Mouse (Mus musculus) kidney, postnatal 4 days (tissue): ENCODE data around the gene Olfr769.
"Not testable (repeated sequence)": the region's sequence is repeated elsewhere in the genome, so short reads cannot be mapped to it uniquely, and the experiment has no call there.

Experiments used
- DNase-seq, 2 experiments: peaks; one replicate each; pipeline ENCODE4 v3.0.0; 2021; ENCODE audit warnings: mixed read lengths in 2 of 2

Olfr769 gene

DNA sequence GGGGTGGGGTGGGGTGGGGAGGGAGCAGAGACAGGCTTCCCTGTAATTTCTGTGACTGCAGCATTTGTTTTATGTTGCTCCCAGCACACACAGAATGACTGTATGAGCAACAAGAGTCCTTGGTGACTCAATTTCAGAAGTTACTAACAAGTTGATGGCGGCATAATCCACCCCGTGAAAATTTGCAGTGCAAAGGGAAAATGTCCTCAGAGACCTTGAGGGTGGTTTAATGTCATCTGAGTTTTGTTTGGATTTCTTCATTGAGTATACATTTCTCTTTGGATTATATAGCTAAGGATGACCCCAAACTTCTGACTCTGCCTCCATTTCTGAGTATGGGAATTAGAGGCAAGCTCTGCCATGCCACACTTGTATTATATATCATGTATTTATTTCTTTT, at the start of gene Olfr769:
Gene Olfr769 (minus strand): TSS at position 101 of the 400 bp plus-strand sequence.
- DNase-seq, result no peak

DNA sequence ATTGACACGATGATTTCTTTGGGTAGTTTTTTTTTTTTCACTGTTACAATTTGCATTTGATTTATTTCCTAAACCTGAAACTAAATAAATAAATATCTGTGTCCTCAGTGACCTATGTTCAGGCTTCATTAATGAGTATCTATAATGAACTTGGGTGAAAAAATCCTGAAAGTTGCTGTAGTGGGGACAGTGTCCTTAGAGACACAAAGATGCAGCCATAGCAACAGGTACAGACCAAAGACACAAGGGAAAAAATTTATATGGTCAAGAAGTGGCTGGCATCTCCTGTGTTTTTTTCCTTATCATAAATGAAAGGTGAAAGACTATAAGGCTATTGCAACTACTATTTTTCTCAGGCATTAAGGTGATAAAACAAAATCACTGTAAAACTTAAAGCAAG, 47.0 kb upstream of the Olfr769 start, which contains the start of gene Olfr771:
Gene Olfr771 (minus strand): TSS at position 101 of the 400 bp plus-strand sequence.
- no peak for DNase-seq

DNA sequence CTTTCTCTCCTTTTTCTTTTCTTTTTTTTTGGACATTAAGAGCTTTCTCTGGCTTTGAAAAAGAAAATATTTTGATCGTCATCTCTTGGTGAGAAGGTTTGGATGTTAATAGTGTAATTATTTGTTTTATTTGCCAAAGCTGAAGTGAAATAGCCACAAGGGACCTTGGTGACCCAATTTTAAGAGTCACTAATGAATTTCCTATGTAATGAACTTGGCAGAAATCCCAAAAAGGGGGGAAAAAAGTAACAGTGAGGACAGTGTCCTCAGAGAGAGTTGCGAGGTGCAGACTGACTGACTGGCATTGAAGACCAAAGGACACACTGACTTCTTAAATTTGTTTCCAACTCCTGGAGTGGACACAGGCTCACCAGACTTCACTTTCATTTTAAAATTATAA, 21.2 kb upstream of the Olfr769 start, which contains the start of gene Olfr770:
Gene Olfr770 (minus strand): TSS at position 101 of the 400 bp plus-strand sequence.
- DNase-seq, result no peak

DNA sequence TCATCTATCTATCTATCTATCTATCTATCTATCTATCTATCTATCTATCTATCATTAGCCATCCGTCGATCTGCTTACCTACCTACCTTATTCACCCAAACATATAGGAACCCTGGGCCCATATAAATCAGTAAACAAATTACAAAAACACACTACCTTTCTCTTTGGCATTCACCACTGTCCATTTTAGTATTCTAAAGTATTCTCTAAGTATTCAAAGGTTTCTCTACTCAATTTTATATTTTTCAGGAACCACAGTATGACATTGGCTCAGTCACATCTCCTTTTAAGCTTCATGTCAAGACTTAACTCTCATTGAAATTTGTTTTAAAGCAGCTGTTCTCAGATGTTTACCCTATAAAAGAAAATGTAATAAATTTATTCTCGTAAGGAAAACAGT, 2.5 kb downstream of the Olfr769 start:
- no peak for DNase-seq

DNA sequence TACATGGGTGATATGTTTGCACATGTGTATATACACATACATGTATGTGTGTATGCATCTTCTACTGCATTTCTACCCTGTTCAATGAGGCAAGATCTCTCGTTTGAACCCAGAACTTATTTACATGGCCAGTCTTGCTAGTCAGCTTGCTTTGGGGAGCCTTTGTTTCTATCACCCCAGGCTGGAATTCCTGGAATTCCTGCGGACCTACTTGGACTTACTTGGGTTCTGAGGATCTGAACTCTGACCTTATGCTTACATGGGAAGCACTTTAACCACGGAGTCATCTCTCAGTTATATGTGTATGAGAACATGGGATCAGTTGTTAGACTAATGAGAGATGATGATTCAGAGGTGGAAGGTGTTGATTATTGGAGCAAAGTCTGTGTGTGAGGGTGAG, 16.4 kb downstream of the Olfr769 start:
- no peak for DNase-seq

DNA sequence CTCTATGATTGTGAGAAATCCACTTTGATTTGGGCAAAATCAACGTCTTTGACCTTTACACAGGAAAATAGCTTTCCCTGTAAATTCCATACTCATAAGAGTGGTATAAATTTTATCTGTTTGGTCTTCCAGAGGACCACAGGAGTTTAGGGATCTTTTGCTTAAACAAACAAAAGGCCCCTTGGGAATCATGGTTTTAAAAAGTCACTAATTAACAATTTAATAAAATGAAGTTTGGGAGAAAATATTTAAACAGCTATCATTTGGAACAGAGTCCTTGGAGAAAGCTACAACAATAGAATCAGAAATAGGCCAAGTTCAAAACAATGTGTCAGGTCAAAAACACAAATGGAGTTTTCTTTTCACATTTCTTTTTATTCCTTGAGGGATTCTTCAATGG, 18.4 kb downstream of the Olfr769 start, which contains the start of gene Olfr768:
Gene Olfr768 (minus strand): TSS at position 101 of the 400 bp plus-strand sequence.
- DNase-seq, result no peak

DNA sequence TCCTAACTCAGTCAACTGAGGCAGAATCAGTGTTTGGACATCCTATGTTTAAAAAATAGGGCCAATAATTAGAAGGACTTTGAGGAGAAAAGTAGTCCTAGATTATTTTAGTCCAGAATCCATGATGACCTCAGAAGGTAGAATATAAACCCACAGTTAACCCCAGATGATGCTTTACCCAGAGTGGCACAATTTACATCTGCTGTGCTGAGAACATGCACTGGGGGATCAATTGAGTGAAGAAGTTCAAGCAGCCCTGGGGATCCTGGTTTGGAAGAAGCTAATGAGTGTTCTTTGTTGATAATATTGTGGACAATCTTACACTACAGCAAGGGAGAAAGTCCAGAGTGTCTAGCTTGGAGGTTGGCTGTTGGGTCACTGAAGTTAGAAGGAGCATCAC, 34.9 kb downstream of the Olfr769 start, which contains the start of gene Olfr767:
Gene Olfr767 (minus strand): TSS at position 101 of the 400 bp plus-strand sequence.
- DNase-seq, result not testable (repeated sequence)

DNA sequence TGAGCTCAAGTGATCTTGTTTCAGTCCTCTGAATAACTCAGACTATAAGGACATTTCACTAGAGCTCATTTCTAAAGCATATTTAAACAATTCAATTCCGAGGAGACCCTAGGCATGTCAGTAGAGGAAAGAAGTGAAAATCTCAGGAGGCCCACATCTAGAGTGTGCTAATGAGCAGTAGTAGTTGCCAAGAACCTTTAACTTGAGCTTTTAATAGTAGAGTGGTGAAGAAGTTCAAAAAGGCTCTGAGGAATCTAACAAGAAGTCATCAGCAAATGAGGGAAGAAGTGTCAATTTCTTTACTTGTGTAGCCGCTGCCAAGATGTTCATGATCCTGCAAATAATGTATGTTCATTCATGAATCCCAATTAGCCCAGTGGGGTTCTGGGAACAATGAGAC, 48.8 kb downstream of the Olfr769 start, which contains the start of gene Olfr766-ps1:
Gene Olfr766-ps1 (minus strand): TSS at position 101 of the 400 bp plus-strand sequence.
- DNase-seq, result no peak
